Mouse (Mus musculus) liver, embryonic 14.5 days (tissue): Measurements from ENCODE around the gene Gm9821. TPM values are rescaled to one million over a fixed set of nuclear protein-coding genes. Genes with fewer than 3 reads are reported as not detected.

Experiments used
- ATAC-seq: fragments of 200-750 bp; cut with Nextera tagmentation; 2 replicates; pipeline ENCODE4 v1.8.0; 2017; ENCODE audit warnings: moderate number of reproducible peaks, mild to moderate bottlenecking, moderate library complexity; ENCODE audit not compliant: insufficient read depth
- DNase-seq, 3 experiments: peaks; one replicate each; pipeline ENCODE4 v3.0.0-alpha.2; 2012 to 2013; ENCODE audit warnings: low read depth in 3 of 3, low spot score in 3 of 3
- H3K27ac ChIP-seq: fragments of 300-500 bp; sonication (generic); 2 replicates; pipeline ENCODE4 v1.5.1; 2014; ENCODE audit warnings: moderate library complexity, mild to moderate bottlenecking, control low read depth, inconsistent platforms
- H3K27me3 ChIP-seq: fragments of 300-500 bp; sonication (generic); 2 replicates; pipeline ENCODE4 v1.6.1; 2014; ENCODE audit warnings: mild to moderate bottlenecking, low read length, moderate library complexity; ENCODE audit not compliant: control insufficient read depth, insufficient read depth
- H3K36me3 ChIP-seq: fragments of 300-500 bp; sonication (generic); replicated peaks from 2 replicates; pipeline ENCODE4 v1.6.1; 2014; ENCODE audit warnings: low read depth; ENCODE audit not compliant: control insufficient read depth, insufficient read depth
- H3K4me1 ChIP-seq, 2 experiments: fragments of 200-500 bp in 1 of 2; fragments of 300-500 bp in 1 of 2; sonication (generic) in 1 of 2; replicated peaks; 2 replicates each; pipeline ENCODE4 v1.6.1; 2012 to 2014; ENCODE audit warnings: antibody characterized with exemption in 1 of 2, inconsistent platforms in 1 of 2, low read length in 1 of 2; ENCODE audit not compliant: control insufficient read depth in 2 of 2, insufficient read depth in 2 of 2
- H3K4me2 ChIP-seq: fragments of 300-500 bp; sonication (generic); 2 replicates; pipeline ENCODE4 v1.6.1; 2014; ENCODE audit warnings: low read depth, mild to moderate bottlenecking, control low read depth, moderate library complexity
- H3K4me3 ChIP-seq, 2 experiments: fragments of 200-500 bp in 1 of 2; fragments of 300-500 bp in 1 of 2; sonication (generic) in 1 of 2; 2 replicates each; pipeline ENCODE4 v1.5.1; 2012 to 2014; ENCODE audit warnings: low read depth in 2 of 2, low read length in 2 of 2, mild to moderate bottlenecking in 2 of 2, control low read depth in 1 of 2, inconsistent platforms in 1 of 2, moderate library complexity in 1 of 2; ENCODE audit not compliant: insufficient read depth in 1 of 2
- H3K9ac ChIP-seq: fragments of 300-500 bp; sonication (generic); replicated peaks from 2 replicates; pipeline ENCODE4 v1.6.1; 2014; ENCODE audit warnings: mild to moderate bottlenecking, control low read depth, moderate library complexity
- H3K9me3 ChIP-seq: fragments of 300-500 bp; sonication (generic); 2 replicates; pipeline ENCODE4 v1.6.1; 2016; ENCODE audit warnings: low read length, mixed read lengths; ENCODE audit not compliant: control insufficient read depth
- CTCF ChIP-seq: IDR thresholded peaks from 2 replicates; pipeline ENCODE4 v1.5.1; 2016; ENCODE audit warnings: antibody characterized with exemption, low read depth, control low read depth
- EP300 ChIP-seq: IDR thresholded peaks from 2 replicates; pipeline ENCODE4 v1.6.1; 2016; ENCODE audit warnings: antibody characterized with exemption, low read depth
- WGBS: fragments of 180-500 bp; shearing (Covaris S2); extraction: QIAGEN DNeasy Blood & Tissue Kit; methylation state at CpG from one replicate; pipeline ENCODE4 v1.1.7; 2014; ENCODE audit not compliant: insufficient replicate concordance; 5-methylcytosine and 5-hydroxymethylcytosine counted together
- polyA plus RNA-seq, 2 experiments: library from polyadenylated mRNA; depleted of rRNA in 1 of 2; stranded (reverse) in 1 of 2; unstranded in 1 of 2; fragments of >200 nt; fragmentation: Nextera tagmentation in 1 of 2; extraction: Ambion mirVana in 1 of 2; gene quantifications; 2 replicates each; pipeline versions ENCODE4 v1.2.1 to v1.2.3; 2012 to 2014

Gm9821 gene
- polyA plus RNA-seq, 2 experiments: 0.01 to 0.63 TPM

DNA sequence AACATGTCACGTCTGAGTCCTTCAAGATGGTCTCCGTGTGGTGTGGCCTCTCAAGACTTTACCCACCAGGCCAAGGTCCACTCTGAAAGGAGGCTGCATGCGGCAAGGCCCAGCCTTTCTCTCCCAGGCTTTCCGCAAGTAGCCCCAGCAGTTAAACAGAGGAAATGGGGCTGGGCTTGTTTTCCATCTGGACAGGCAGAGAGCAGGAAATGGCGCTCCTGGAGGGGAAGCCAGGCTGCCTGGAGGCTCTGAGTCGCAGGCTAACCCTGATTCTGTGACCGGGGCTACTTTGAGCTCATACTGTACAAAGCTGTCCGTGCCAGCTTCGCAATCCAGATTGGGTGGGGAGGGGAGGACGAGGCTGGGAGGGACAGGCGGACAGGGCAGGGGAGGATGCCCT lies 22.5 kb downstream of the Gm9821 start:
- no peak for ATAC-seq
- Histone ChIP-seq H3K9ac (no peak overlapping the region), H3K27ac (no peak overlapping the region), H3K4me1 (peaks cover 0 to 18% of the 10 kb centered on the region in 2 experiments; a peak in 2 of 4 replicates), H3K4me2 (no peak overlapping the region), H3K4me3 (no peak overlapping the region), H3K36me3 (no peaks in the 10 kb centered on the region), H3K9me3 (no peaks in the 10 kb centered on the region), H3K27me3 (peaks cover 34% of the 10 kb centered on the region)
- TF ChIP-seq CTCF (no peak), EP300 (no peak)
- no peak for DNase-seq
- 42% methylated on average over 11 of the region's 11 CpGs for WGBS

GRCm38 (mm10) chr2:91971231-91972097 lies 26.0 kb downstream of the Gm9821 start:
- no peak overlapping the region; the same call in 1 of the 2 replicates for H3K4me2 ChIP-seq
- H3K4me3 ChIP-seq: no peak overlapping the region
- WGBS: 16% methylated on average over 21 of the region's 21 CpGs
- H3K36me3 ChIP-seq: no peaks in the 10 kb centered on the region
- no peak overlapping the region for H3K9ac ChIP-seq
- H3K27ac ChIP-seq: no peak overlapping the region; the same call in 1 of the 2 replicates
- TF ChIP-seq EP300: no peak
- no peak for TF ChIP-seq CTCF
- peak; percentile 62 for ATAC-seq
- peaks cover 0 to 7% of the 10 kb centered on the region in 2 experiments; a peak in 2 of 4 replicates for H3K4me1 ChIP-seq
- DNase-seq: no peak
- no peaks in the 10 kb centered on the region for H3K9me3 ChIP-seq
- H3K27me3 ChIP-seq: peaks cover 60% of the 10 kb centered on the region

GRCm38 (mm10) chr2:91972121-91972566 lies 26.6 kb downstream of the Gm9821 start:
- Histone ChIP-seq H3K36me3 (no peaks in the 10 kb centered on the region), H3K9ac (no peak overlapping the region), H3K27ac (no peak overlapping the region), H3K27me3 (peaks cover 67% of the 10 kb centered on the region), H3K9me3 (no peaks in the 10 kb centered on the region), H3K4me3 (no peak overlapping the region), H3K4me1 (peaks cover 0 to 7% of the 10 kb centered on the region in 2 experiments; a peak in 2 of 4 replicates), H3K4me2 (no peak overlapping the region; the same call in 1 of the 2 replicates)
- WGBS: 10% methylated on average over 13 of the region's 13 CpGs
- TF ChIP-seq CTCF: no peak
- TF ChIP-seq EP300: no peak
- peak; percentile 60 for ATAC-seq
- no peak for DNase-seq

GRCm38 (mm10) chr2:91973416-91974135 lies 28.1 kb downstream of the Gm9821 start:
- Histone ChIP-seq H3K4me2 (no peak overlapping the region), H3K4me3 (no peak overlapping the region), H3K9me3 (no peaks in the 10 kb centered on the region), H3K27me3 (peaks cover 74% of the 10 kb centered on the region), H3K27ac (no peak overlapping the region), H3K9ac (no peak overlapping the region), H3K36me3 (no peaks in the 10 kb centered on the region), H3K4me1 (peaks cover 0 to 11% of the 10 kb centered on the region in 2 experiments; a peak in 3 of 4 replicates)
- TF ChIP-seq EP300 (no peak), CTCF (no peak)
- no peak for ATAC-seq
- DNase-seq: no peak
- 37% methylated on average over 7 of the region's 7 CpGs for WGBS
